Mouse (Mus musculus) liver, embryonic 13.5 days (tissue): ENCODE data around the gene Pop4. TPM values are rescaled to one million over a fixed set of nuclear protein-coding genes. Genes with fewer than 3 reads are reported as not detected.

Experiments used
- ATAC-seq: fragments of 200-750 bp; cut with Nextera tagmentation; 2 replicates; pipeline ENCODE4 v1.8.0; 2017; ENCODE audit warnings: low read depth, mild to moderate bottlenecking, moderate number of reproducible peaks, moderate library complexity
- DNase-seq: peaks from one replicate; pipeline ENCODE4 v3.0.0; 2022
- H3K27ac ChIP-seq: fragments of 300-500 bp; sonication (generic); 2 replicates; pipeline ENCODE4 v1.5.1; 2015; ENCODE audit warnings: moderate library complexity, mild to moderate bottlenecking, inconsistent platforms
- H3K27me3 ChIP-seq: fragments of 300-500 bp; sonication (generic); 2 replicates; pipeline ENCODE4 v1.6.1; 2015; ENCODE audit warnings: mild to moderate bottlenecking, inconsistent platforms
- H3K36me3 ChIP-seq: fragments of 300-500 bp; sonication (generic); 2 replicates; pipeline ENCODE4 v1.6.1; 2015; ENCODE audit warnings: mild to moderate bottlenecking, inconsistent platforms
- H3K4me1 ChIP-seq: fragments of 300-500 bp; sonication (generic); replicated peaks from 2 replicates; pipeline ENCODE4 v1.6.1; 2015; ENCODE audit warnings: inconsistent platforms
- H3K4me2 ChIP-seq: fragments of 300-500 bp; sonication (generic); 2 replicates; pipeline ENCODE4 v1.6.1; 2015; ENCODE audit warnings: inconsistent platforms, mild to moderate bottlenecking, moderate library complexity
- H3K4me3 ChIP-seq: fragments of 300-500 bp; sonication (generic); replicated peaks from 2 replicates; pipeline ENCODE4 v1.5.1; 2015; ENCODE audit warnings: mild to moderate bottlenecking, inconsistent platforms
- H3K9ac ChIP-seq: fragments of 300-500 bp; sonication (generic); 2 replicates; pipeline ENCODE4 v1.6.1; 2015; ENCODE audit warnings: mild to moderate bottlenecking, inconsistent platforms
- H3K9me3 ChIP-seq: fragments of 300-500 bp; sonication (generic); replicated peaks from 2 replicates; pipeline ENCODE4 v1.6.1; 2016; ENCODE audit warnings: inconsistent platforms
- WGBS: fragments of 180-500 bp; shearing (Covaris S2); methylation state at CpG from one replicate; pipeline ENCODE4 v1.1.7; 2015; ENCODE audit not compliant: insufficient replicate concordance; 5-methylcytosine and 5-hydroxymethylcytosine counted together
- polyA plus RNA-seq: library from polyadenylated mRNA; unstranded; fragments of >200 nt; fragmentation: Nextera tagmentation; extraction: Ambion mirVana; gene quantifications from 2 replicates; pipeline ENCODE4 v1.2.1, GENCODE M21; 2015

Pop4 gene
- polyA plus RNA-seq, 1 experiment from 2014 or later: 19.7 TPM

DNA sequence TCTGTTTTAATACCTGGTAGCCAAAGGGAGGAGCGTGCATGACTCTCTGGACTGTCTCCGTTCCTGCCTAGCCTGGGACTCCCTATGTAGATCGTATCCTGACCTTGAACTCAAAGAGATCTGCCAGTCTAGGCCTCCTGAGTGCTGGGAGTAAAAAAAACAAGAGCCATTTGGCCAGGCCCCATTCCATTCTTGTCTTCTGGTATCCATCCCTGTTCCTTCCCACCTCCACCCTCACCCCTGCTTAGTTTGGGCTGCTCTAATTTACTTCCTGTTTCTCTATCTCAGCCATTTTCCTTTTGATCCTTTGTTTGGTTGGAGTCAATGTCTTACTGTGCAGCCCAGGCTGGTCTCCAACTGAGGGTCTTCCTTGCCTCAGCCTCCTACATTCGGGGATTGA lies 28.8 kb downstream of the Pop4 start:
- Histone ChIP-seq H3K9me3 (no peaks in the 10 kb centered on the region), H3K36me3 (no peaks in the 10 kb centered on the region), H3K4me1 (no peaks in the 10 kb centered on the region), H3K4me2 (no peak overlapping the region), H3K9ac (no peak overlapping the region), H3K27ac (no peak overlapping the region), H3K4me3 (no peak overlapping the region), H3K27me3 (no peaks in the 10 kb centered on the region)
- WGBS: 60% methylated on average over 4 of the region's 4 CpGs
- DNase-seq: no peak
- no peak for ATAC-seq

DNA sequence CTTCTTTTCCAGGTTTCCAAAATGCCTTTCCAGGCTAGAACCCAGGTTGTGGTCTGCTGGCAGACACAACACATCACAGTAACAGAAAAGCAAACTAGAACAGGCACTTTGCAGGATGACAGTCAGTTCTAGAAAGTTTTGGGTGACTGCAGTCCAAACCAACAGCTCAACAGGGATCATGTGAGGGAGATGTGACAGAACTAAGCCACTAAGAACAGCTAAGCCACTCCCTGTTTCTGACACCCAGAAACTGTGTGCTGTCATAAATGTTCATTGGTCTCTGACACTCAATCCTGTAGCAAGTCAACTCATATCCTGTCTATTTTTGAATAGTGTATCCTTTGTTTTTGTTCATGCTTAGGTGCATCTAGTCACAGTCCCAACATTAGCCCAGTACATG lies 34.1 kb downstream of the Pop4 start:
- H3K4me2 ChIP-seq: no peak overlapping the region
- no peaks in the 10 kb centered on the region for H3K9me3 ChIP-seq
- H3K36me3 ChIP-seq: no peaks in the 10 kb centered on the region
- H3K4me3 ChIP-seq: no peak overlapping the region
- ATAC-seq: no peak
- DNase-seq: no peak
- H3K27me3 ChIP-seq: no peaks in the 10 kb centered on the region
- no peaks in the 10 kb centered on the region for H3K4me1 ChIP-seq
- no peak overlapping the region for H3K9ac ChIP-seq
- H3K27ac ChIP-seq: no peak overlapping the region

DNA sequence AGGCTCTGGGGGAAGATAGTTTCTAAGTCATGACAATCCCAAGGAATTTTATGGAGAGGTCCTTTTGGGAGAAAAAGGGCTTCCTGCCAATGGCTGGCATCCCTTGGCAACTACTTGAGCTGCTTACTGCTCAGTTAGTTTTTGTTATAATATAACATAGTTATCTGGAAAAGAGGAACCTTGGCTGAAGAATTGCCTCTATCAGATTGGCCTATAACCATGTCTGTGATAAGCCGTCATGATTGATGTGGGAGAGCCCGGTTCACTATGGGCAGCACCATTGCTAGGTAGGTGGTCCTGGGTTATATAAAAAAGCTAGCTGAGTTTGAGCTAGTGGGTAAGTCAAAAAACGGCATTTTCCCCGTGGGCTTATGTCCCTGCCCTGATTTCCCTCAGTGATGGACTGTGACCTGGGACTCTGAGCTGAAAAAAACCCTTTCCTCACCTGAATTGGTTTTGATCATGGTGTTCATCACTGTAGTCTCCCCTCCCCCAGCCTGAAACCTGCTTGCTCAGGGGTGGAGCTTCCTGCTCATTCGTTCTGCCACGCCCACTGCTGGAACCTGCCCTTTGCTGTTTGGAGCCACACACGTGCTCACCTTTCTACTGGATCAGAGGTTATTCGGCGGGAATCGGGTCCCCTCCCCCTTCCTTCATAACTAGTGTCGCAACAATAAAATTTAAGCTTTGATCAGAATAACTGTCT lies 34.7 kb downstream of the Pop4 start:
- H3K27me3 ChIP-seq: no peaks in the 10 kb centered on the region
- ATAC-seq (no peak), DNase-seq (no peak)
- 34% methylated on average over 11 of the region's 11 CpGs for WGBS
- no peaks in the 10 kb centered on the region for H3K36me3 ChIP-seq
- H3K4me3 ChIP-seq: no peak overlapping the region
- no peak overlapping the region for H3K27ac ChIP-seq
- no peak overlapping the region for H3K4me2 ChIP-seq
- H3K4me1 ChIP-seq: no peaks in the 10 kb centered on the region
- no peak overlapping the region for H3K9ac ChIP-seq
- no peaks in the 10 kb centered on the region for H3K9me3 ChIP-seq

DNA sequence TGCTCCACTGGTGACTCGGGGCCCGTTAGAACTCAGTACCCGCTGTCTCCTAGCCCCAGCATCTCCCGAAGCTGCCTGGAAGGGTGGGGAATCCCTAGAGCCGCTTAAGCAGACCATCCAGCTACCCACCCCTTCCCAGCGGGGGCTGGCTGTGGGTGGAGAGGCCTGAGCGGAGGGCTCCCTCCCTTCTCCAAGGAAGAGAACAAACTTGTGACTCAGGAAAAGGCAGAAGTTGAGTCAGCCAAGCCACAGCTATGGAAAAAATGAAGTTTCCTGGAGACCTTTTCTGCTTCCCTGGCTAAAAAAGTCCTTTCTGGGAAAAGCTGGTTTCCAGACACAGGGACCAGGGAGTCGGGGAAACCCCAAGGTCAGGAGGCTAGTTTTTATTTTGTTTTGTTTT lies 40.9 kb downstream of the Pop4 start:
- Histone ChIP-seq H3K36me3 (no peaks in the 10 kb centered on the region), H3K4me1 (peaks cover 16% of the 10 kb centered on the region), H3K9me3 (no peaks in the 10 kb centered on the region), H3K27ac (no peak overlapping the region), H3K4me2 (no peak overlapping the region), H3K9ac (no peak overlapping the region), H3K27me3 (peaks cover 15% of the 10 kb centered on the region), H3K4me3 (no peak overlapping the region)
- ATAC-seq: no peak
- no peak for DNase-seq
- 26% methylated on average over 8 of the region's 8 CpGs for WGBS

DNA sequence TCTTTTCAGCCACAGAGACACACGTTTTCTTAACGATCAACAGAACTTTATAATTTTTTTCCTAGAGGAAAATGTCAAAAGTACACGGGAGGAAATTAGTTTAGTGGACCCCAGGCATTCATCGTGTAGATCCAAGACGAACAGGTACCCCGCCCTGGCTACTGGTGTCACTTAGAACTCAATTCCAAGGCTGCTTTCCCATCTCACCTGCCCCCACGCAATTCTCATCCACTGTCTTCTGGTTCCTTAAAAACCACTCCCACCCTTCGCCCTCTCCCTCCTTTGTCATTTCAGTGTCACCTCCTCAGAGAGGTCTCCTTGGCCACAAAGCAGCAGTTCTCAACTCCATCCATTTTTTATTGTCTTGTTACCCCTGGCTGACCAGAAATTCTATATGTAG lies 42.9 kb downstream of the Pop4 start:
- no peak for ATAC-seq

DNA sequence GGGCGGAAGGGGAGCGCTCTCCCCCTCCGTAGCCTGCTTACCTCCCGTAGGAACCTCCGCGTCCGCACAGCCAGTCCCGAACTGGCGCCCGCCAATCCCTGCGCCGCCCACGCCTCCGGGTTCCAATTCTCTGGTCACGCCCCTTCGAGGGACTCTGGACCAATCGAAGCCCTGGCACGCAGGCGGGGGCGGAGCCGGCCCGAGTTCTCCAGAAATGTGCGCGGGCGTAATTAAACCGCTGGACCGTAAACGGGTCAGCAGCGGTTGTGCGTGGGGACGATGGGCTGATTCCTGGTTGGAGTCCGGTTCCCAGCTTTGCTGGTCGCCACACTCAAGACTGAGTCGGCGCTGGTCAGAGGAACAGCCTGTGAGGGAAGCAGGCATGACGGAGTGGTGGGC lies 43.3 kb downstream of the Pop4 start, which contains the start of gene Plekhf1:
TSS of gene Plekhf1 (minus strand) at position 117 of the 399 bp plus-strand sequence.
- Histone ChIP-seq H3K4me1 (peaks cover 16% of the 10 kb centered on the region), H3K4me2 (peak within 1 kb of the TSS; percentile 90), H3K4me3 (peak within 1 kb of the TSS; percentile 67), H3K36me3 (no peaks in the 10 kb centered on the region), H3K27me3 (peaks cover 15% of the 10 kb centered on the region), H3K9me3 (no peaks in the 10 kb centered on the region), H3K27ac (no peak within 1 kb of the TSS), H3K9ac (peak within 1 kb of the TSS; percentile 70)
- under 1% methylated on average over 36 of the region's 36 CpGs for WGBS
- DNase-seq (peak; percentile 83), ATAC-seq (peak; percentile 93)

More for the DNA sequence above, 42.9 kb downstream of the Pop4 start:
- Histone ChIP-seq H3K27ac (no peak overlapping the region), H3K27me3 (peaks cover 15% of the 10 kb centered on the region), H3K9ac (peak overlapping the region; percentile 70), H3K4me1 (peaks cover 16% of the 10 kb centered on the region), H3K4me2 (peak overlapping the region; percentile 90), H3K36me3 (no peaks in the 10 kb centered on the region), H3K4me3 (peak overlapping the region; percentile 67), H3K9me3 (no peaks in the 10 kb centered on the region)
- DNase-seq: no peak
- 27% methylated on average over 8 of the region's 8 CpGs for WGBS

DNA sequence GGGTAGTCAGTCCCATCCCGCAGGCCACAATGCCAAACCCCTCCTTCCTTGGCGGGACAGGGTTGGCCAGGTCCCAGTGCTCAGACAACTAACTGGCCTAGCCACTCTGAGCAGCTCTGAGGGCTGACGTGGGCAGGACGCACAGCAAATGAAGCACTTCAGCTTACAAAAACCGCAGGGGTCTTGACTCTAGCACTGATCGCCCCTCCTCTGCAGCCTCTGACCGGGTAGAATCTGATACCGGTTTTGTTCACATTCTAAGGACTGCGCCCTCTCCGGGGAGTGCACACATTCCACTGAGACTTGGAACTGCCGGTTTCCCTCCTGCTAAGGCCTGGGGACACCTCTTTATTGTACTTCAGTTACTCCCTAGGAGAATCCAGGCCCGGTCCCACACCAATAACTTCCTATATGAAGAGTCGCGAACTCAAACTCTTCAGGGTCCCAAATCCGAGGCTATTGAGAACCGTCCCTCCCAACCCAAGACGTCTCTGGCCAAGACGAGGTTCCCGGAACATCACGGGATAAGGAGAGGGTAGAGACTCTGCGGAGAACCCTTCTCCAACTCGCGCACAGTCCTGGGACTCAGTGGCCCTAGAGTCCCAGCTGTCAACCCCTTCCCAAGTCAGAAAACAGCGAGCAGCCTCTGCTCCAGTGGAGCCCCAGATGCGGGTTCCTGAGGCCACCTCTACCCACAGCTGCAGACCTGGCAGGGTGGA lies 43.9 kb downstream of the Pop4 start:
- Histone ChIP-seq H3K27me3 (peaks cover 15% of the 10 kb centered on the region), H3K27ac (no peak overlapping the region), H3K9ac (peak overlapping the region; percentile 70), H3K4me1 (peaks cover 16% of the 10 kb centered on the region), H3K36me3 (no peaks in the 10 kb centered on the region), H3K4me2 (peak overlapping the region; percentile 90), H3K9me3 (no peaks in the 10 kb centered on the region), H3K4me3 (peak overlapping the region; percentile 67)
- no peak for DNase-seq
- peak; percentile 19 for ATAC-seq
- WGBS: 2% methylated on average over 25 of the region's 25 CpGs

DNA sequence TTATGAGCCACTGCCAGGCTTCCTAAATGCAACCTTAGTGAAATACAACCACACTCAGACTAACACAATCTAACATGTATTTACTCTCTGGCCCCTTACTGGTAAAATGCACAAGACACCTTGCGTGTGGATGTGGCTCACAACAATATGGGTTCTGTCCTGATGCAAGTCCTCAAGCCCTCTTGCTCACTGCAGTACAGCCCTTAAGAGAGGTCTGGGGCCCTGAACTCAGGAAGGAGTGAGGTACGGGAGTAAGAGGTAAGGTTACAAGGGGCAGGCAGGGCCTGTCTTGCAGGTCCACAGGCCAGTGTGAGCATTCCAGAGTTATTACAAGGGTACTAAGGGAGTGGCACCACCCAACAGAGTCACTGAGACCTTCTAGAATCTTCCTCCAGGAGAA lies 45.0 kb downstream of the Pop4 start:
- no peak overlapping the region for H3K4me3 ChIP-seq
- ATAC-seq: no peak
- no peak overlapping the region for H3K27ac ChIP-seq
- DNase-seq: no peak
- H3K4me2 ChIP-seq: no peak overlapping the region
- peaks cover 15% of the 10 kb centered on the region for H3K27me3 ChIP-seq
- H3K9ac ChIP-seq: no peak overlapping the region
- no peaks in the 10 kb centered on the region for H3K36me3 ChIP-seq
- H3K9me3 ChIP-seq: no peaks in the 10 kb centered on the region
- 69% methylated on average over 2 of the region's 2 CpGs for WGBS
- H3K4me1 ChIP-seq: peaks cover 16% of the 10 kb centered on the region

DNA sequence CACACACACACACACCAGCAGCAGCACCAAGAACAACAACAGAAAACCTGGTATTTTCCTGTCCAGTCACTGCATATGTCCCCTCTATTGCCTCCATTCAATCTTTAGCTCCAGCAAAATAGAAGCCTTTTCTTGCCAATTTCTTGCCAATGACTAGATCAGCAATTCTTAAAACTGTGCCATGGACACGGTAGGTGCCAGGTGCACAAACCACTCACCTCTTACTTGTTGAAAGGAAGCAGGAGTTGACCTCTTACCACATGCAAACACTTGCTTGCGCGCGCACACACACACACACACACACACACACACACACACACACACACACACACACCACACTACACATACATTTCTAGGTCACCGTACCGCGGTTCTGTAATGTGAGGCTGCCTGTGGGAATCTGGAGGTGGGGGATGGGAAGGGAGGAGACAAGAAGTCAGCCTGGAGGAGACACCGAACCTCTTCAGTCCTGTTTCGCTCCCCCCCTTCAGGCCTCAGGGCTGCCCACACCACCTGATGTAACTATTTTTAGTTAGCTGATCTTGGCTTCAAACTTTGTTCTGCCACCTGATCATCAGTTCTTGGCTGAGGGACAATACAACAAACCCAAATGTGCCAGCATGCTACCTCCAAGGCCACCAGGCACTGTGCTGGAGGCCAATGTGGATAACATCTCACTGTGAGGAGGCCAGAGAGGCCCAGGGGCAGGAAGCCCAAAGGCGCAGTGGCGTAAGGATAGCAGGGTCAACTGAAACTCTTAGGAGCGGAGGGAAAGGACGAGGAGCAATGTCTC lies 46.5 kb downstream of the Pop4 start:
- no peak overlapping the region for H3K4me3 ChIP-seq
- DNase-seq: no peak
- no peak overlapping the region for H3K4me2 ChIP-seq
- peaks cover 16% of the 10 kb centered on the region for H3K4me1 ChIP-seq
- no peaks in the 10 kb centered on the region for H3K36me3 ChIP-seq
- H3K27ac ChIP-seq: no peak overlapping the region
- ATAC-seq: no peak
- no peak overlapping the region for H3K9ac ChIP-seq
- H3K9me3 ChIP-seq: no peaks in the 10 kb centered on the region
- H3K27me3 ChIP-seq: peaks cover 6% of the 10 kb centered on the region
- WGBS: 70% methylated on average over 13 of the region's 13 CpGs

DNA sequence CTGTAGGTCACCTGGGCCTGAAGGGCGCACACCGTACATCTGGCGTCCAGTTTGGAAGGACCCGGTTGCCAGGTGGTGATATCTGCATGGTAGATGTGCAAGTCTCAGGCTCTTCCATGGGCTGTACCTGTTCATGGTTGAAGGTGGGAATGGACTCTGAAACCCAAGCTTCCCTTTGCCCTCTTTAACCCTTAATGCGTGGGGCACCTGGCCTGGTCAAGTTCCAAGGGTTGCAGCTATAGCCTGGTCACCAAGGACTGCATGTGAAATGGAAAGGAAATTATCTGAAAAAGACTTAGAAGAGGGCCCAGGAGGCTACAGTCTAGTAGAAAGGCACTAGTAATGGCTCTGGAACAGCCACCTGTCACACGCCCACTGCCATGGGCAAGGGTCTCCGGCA lies 50.4 kb downstream of the Pop4 start:
- Histone ChIP-seq H3K4me1 (no peaks in the 10 kb centered on the region; the same call in 1 of the 2 replicates), H3K4me3 (no peak overlapping the region), H3K9me3 (no peaks in the 10 kb centered on the region), H3K9ac (no peak overlapping the region), H3K36me3 (no peaks in the 10 kb centered on the region), H3K27ac (no peak overlapping the region), H3K27me3 (no peaks in the 10 kb centered on the region), H3K4me2 (no peak overlapping the region)
- no peak for DNase-seq
- no peak for ATAC-seq
- WGBS: 84% methylated on average over 7 of the region's 7 CpGs

DNA sequence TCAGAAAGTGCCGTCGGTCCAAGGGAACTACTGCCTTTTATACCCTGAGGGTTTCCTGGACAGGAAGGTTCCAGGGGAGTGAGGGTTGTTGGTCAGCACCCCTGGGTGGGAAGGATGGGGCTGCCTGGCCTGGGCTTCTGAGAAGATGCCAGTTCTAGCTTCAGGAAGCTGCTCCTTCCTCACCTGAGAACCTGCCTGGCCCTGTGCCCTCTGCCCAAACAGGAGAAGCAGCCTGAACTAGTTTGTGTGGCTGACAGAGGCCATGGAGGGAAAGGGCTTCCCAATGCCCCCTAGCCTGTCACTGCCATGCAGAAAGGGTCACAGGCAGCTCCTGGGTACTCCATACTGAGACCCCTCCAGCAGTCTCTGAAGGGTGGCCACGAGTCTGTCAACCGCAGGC lies 51.7 kb downstream of the Pop4 start:
- no peak overlapping the region for H3K4me2 ChIP-seq
- no peak for ATAC-seq
- WGBS: 72% methylated on average over 4 of the region's 4 CpGs

More for the DNA sequence above, 51.7 kb downstream of the Pop4 start:
- no peak overlapping the region for H3K27ac ChIP-seq
- no peak overlapping the region for H3K4me3 ChIP-seq
- H3K4me1 ChIP-seq: no peaks in the 10 kb centered on the region
- no peak overlapping the region for H3K9ac ChIP-seq
- H3K36me3 ChIP-seq: no peaks in the 10 kb centered on the region
- H3K9me3 ChIP-seq: no peaks in the 10 kb centered on the region
- no peaks in the 10 kb centered on the region for H3K27me3 ChIP-seq
- DNase-seq: no peak
